Mouse (Mus musculus) bone marrow macrophage, adult 2 months (primary cell): ENCODE data around the gene Ptpa.

ENCODE experiments used
- CTCF ChIP-seq: IDR thresholded peaks from 2 replicates; pipeline ENCODE4 v1.5.1; 2012; ENCODE audit warnings: low read depth, mild to moderate bottlenecking, low read length, moderate library complexity
- POLR2A ChIP-seq: IDR thresholded peaks from 2 replicates; pipeline ENCODE4 v1.6.1; 2012; ENCODE audit warnings: mild to moderate bottlenecking, low read depth, low read length, borderline replicate concordance

- TF ChIP-seq CTCF = no peak
- no peak for TF ChIP-seq POLR2A
Measured at GRCm38 (mm10) chr2:30464411-30464810, 48.6 kb downstream of the Ptpa start.
